Mouse (Mus musculus) bone marrow macrophage, adult 2 months (primary cell): ENCODE data around the gene Fkbp5. TPM values are rescaled to one million over a fixed set of nuclear protein-coding genes. Genes with fewer than 3 reads are reported as not detected.
"Not testable (repeated sequence)": the region's sequence is repeated elsewhere in the genome, so short reads cannot be mapped to it uniquely, and the experiment has no call there.

ENCODE experiments used
- H3K27ac ChIP-seq: 2 replicates; pipeline ENCODE4 v1.5.1; 2012; ENCODE audit warnings: low read depth, low read length; ENCODE audit not compliant: insufficient read depth
- H3K4me1 ChIP-seq: 2 replicates; pipeline ENCODE4 v1.6.1; 2012; ENCODE audit warnings: low read length; ENCODE audit not compliant: control insufficient read depth, insufficient read depth
- H3K4me3 ChIP-seq: 2 replicates; pipeline ENCODE4 v1.5.1; 2012; ENCODE audit warnings: mild to moderate bottlenecking, low read length, moderate library complexity; ENCODE audit not compliant: insufficient read depth
- CTCF ChIP-seq: IDR thresholded peaks from 2 replicates; pipeline ENCODE4 v1.5.1; 2012; ENCODE audit warnings: low read depth, mild to moderate bottlenecking, low read length, moderate library complexity
- POLR2A ChIP-seq: IDR thresholded peaks from 2 replicates; pipeline ENCODE4 v1.6.1; 2012; ENCODE audit warnings: mild to moderate bottlenecking, low read depth, low read length, borderline replicate concordance
- polyA plus RNA-seq: library from polyadenylated mRNA; stranded (reverse); fragments of >200 nt; gene quantifications from 2 replicates; pipeline ENCODE4 v1.2.4, GENCODE M21; 2012; ENCODE audit not compliant: missing spikeins, insufficient read depth, insufficient read length

The Fkbp5 gene
- polyA plus RNA-seq, 1 experiment: 4.4 TPM

DNA sequence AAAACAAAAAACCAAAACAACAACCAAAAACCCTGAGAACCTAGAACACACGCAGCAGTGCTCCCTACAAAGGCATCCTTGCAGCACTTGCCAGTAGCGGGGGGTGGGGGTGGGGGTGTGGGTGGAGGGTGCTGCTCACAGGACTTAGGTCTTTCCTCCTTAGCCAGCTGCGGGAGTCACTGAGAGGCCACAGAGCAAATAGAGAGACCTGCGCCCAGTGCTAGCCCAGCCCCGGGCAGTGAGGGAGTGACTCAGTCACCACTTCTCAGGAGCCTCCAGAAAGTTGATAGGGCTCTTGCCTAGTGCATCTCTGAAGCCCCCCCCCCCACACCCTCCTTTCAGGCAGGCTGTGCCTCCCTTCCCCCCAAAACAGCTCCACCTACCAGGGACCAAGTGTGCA, 148.3 kb downstream of the Fkbp5 start:
- Histone ChIP-seq H3K4me3 (no peak overlapping the region), H3K27ac (no peak overlapping the region), H3K4me1 (0 out of 2 replicates have a peak, but pooled peaks cover 3% of the 10 kb centered on the region)
- TF ChIP-seq CTCF (no peak), POLR2A (no peak)

DNA sequence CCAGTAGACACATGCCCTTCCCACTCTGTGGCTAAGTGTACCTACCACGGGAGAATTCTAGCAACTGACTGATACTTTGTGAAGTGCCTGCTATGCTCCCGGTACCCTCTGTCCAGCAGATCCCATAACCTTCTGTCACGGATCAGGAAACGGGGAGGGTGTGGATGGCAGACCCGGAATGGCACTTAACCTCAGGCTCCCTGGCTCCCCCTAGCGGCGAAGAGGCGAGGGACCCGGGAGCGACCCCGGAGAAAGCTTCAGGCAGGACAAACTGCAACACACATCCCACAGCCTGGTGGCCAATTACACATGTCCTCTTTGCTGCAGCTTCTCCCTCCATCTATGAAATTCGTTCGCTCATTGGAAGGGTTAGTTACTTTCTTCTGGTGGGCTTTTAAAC, 148.9 kb downstream of the Fkbp5 start:
- Histone ChIP-seq H3K4me3 (no peak overlapping the region), H3K27ac (no peak overlapping the region), H3K4me1 (0 out of 2 replicates have a peak, but pooled peaks cover 3% of the 10 kb centered on the region)
- TF ChIP-seq CTCF: peak; percentile 91
- TF ChIP-seq POLR2A: no peak

DNA sequence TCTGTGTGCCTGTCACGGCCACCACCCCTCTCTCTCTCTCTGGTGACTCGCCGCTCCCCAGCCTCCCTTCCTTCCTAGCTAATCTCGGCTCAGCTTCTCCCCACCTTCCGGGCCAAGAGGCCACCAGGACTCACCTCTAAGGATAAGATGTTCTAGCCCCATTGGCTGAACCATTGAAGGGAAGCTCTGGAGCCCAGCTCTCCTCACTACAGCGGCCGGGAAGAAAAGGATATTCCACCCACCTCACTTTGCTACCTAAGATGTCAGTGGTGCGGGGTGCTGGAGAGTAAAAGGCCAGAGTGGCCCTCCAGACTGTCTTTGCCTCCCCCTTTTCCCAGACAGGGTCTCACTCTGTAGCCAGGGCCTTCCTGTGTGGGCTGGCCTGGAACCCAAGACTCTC, 152.2 kb downstream of the Fkbp5 start, which contains the start of gene Tulp1:
Gene Tulp1, minus strand, starts transcription at position 101 of the 400 bp plus-strand sequence.
- H3K4me3 ChIP-seq: no peak within 1 kb of the TSS
- TF ChIP-seq POLR2A: no peak
- TF ChIP-seq CTCF: no peak
- 0 out of 2 replicates have a peak, but pooled peaks cover 3% of the 10 kb centered on the region for H3K4me1 ChIP-seq
- no peak within 1 kb of the TSS for H3K27ac ChIP-seq

DNA sequence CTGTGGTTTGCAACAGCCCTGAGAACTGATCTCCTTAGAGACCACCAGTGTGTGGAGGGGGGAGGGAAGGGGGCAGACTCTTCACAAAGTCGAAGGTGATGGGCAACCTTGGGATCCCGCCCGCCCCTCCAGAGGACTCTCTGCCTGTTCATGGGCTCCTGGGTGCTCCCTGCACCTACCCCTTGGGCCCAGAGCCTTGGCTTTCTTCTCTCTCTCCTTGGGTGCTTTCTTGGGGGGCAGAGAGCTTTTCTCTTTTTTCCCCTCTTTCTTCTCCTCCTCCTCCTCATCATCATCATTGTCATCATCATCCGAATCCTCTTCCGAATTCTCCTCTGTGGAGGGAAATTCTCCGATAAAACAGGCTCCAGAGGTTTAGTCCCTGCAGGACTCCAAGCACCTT, 153.8 kb downstream of the Fkbp5 start:
- TF ChIP-seq CTCF: no peak
- Histone ChIP-seq H3K27ac (no peak overlapping the region), H3K4me1 (0 out of 2 replicates have a peak, but pooled peaks cover 3% of the 10 kb centered on the region), H3K4me3 (no peak overlapping the region)

DNA sequence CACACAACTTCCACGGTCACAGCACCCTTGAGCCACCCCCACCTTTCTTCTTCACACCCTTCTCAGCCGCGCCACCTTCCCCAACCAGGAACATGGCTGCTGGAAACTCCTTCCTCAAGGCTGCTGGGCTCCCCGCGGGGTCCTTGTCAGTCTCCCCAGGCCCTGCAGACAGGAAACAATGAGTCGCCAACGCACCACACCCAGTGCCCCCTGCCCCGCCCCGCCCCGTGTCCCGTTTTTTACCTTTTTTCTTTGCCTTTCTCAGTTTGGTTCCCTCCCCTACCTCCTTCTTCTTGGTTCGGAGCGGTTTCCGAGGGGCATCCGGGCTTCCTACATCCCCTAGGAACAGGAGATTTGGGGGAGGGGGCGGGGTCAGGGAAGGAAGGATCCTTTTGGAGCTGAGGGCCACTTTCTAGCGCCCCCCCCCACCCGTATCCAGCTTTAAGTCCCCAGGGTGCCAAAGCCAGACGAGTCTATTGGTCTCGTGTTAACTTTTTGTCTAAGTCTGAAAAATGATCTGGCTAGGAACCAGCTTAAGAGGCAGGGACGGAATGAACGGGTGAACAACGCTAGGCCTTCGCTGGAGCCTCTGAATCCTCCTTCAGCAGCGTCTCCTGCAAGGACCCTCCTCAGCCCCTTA, 154.6 kb downstream of the Fkbp5 start:
- Histone ChIP-seq H3K4me3 (no peak overlapping the region), H3K4me1 (no peaks in the 10 kb centered on the region), H3K27ac (no peak overlapping the region)
- TF ChIP-seq CTCF: no peak
- no peak for TF ChIP-seq POLR2A

DNA sequence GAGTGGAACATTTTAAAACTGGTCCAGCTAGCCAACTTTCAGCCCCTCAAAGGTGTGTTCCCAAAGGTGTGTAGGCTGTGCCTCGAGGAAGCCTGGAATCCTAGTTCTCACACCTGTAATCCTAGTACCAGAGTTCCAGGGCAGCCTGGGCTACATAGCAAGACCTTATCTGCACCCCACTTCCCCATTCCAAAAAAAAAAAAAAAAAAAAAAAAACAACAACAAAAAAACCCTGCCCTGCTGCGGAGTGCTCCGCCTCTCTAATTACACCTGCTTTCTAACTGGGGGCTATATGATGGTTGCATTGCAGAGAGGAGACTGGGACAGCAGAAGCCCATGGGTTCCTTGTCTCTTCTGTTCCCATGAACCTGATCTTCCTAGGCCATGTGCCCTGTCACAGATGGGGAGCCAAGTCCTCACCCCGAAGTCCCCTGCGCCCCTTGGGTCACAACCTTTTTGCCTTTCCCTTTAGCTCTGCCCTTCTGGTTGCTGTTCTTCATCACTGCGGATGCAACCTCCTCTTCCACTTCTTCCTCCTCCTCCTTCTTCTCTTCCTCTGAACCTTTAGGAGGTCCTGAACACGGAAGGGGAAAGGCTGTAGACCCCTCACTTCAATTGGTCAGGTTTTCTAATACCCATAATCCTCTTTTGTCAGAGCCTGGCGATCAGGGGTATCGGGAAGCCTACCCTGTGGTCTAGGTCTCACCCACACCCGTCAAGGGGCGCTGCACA, 155.2 kb downstream of the Fkbp5 start:
- Histone ChIP-seq H3K4me1 (no peaks in the 10 kb centered on the region), H3K27ac (no peak overlapping the region), H3K4me3 (no peak overlapping the region)
- TF ChIP-seq POLR2A (no peak), CTCF (no peak)

DNA sequence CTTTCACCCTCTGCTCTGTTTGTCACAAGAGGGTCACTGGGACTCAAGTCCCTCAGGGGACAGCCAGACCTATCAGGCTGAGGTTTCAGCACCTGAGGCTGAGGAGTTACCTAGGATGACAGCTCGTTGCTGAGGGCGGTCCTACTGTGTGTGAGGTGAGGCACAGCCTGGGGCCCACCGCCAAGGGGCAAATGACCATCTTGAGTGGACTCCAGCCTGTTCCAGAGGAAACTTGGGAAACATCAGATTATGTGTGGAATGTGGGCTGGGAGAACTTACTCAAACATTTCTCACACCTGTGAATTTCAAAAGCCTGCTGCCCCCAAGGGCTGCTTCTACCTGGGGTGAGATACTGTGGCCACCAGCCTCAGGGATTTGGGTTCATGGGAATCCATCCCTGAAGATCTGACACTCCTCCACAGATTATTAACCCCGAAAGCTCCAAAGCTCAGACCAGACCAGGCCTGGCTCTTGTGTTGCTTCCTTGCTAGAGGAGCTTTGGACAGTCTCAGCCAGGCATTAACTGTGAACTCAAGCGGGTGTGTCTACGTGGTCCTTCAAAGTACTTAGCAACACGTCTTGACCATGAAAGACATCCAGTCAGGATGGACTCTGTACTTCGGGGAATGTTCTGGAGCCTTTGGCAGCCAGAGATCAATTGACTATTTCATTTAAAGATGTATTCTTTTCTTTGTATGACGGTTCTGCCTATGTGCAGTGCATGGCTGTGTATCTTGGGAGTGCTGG, 156.6 kb downstream of the Fkbp5 start:
- no peak overlapping the region for H3K27ac ChIP-seq
- H3K4me1 ChIP-seq: no peaks in the 10 kb centered on the region
- no peak overlapping the region for H3K4me3 ChIP-seq
- TF ChIP-seq CTCF: no peak
- no peak for TF ChIP-seq POLR2A

DNA sequence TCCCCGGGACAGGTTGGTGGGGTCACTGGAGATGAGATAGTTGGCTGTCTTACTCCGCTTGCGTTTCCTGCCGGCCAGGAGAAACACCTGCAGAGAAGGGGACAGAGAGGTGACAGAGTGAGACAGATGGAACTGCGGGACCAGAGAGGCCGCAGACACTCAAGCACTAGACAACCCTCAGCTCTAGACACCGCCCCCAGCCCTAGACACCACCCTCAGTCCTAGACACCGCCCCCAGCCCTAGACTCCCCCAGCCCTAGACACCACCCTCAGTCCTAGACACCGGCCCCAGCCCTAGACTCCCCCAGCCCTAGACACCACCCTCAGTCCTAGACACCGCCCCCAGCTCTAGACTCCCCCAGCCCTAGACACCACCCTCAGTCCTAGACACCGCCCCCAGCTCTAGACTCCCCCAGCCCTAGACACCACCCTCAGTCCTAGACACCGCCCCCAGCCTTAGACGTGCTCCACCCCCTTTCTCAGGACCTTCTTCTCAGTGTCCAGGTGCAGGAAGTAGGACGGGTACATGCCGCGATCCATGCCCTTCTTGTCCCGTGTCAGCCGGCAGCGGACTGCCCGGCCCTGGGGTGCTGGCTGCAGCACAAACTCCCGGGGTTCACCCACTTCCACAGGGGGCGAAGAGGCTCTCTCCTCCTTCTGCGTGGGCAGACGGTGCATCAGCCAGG, 158.6 kb downstream of the Fkbp5 start:
- not testable (repeated sequence) for H3K4me3 ChIP-seq, H3K4me1 ChIP-seq, H3K27ac ChIP-seq

DNA sequence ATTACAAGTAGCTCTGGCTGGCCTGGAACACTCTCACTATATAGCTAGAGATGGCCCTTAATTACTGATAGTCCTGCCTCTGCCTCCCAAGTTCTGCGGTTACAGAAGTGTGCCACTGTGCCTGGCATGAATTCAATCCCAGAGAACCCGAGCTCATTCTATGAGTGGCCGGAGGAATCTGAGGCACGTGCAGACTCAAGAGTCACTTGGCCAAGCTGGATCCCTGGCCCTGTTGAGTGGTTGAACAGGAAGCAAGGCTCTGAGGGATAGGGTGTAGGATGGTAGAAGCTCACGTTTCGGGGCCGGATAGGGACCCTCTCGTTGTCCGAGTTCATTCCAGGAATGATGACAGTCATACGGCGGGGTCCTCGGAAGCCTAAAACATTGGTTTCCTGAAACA, 161.5 kb downstream of the Fkbp5 start:
- H3K27ac ChIP-seq: no peak overlapping the region
- no peaks in the 10 kb centered on the region for H3K4me1 ChIP-seq
- no peak overlapping the region for H3K4me3 ChIP-seq
- no peak for TF ChIP-seq CTCF
- no peak for TF ChIP-seq POLR2A

DNA sequence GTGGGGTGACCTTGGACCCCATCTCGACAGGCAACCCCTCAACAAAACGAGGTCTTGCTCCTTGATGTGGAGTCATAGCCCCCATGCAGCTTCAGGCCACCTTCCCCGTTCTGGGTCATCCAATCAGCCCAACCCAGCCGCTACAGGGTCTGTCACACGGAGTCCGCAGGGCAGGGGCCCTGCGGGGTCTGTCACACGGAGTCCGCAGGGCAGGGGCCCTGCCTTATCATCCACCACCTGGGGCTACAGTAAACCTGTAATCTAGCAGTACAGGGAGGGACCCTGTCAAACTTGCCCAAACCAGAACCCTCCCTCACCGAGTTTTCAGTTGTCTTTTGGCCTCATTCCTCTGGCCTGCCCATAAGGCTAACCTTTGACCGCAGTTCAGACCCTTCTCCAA, 165.3 kb downstream of the Fkbp5 start:
- Histone ChIP-seq H3K4me3 (no peak overlapping the region), H3K4me1 (no peaks in the 10 kb centered on the region), H3K27ac (no peak overlapping the region)
- TF ChIP-seq CTCF: no peak
- no peak for TF ChIP-seq POLR2A
